Mouse (Mus musculus) induced T-regulatory cell, adult 2 months (primary cell): ENCODE results near the gene Neurog2.

ENCODE experiments used
- DNase-seq: peaks from one replicate; pipeline ENCODE4 v3.0.0-alpha.2; 2012; ENCODE audit warnings: low read depth

Gene Neurog2

GRCm38 (mm10) chr3:127646156-127646825 is 13.4 kb downstream of the Neurog2 start:
- no peak for DNase-seq

- no peak for DNase-seq
Observed at GRCm38 (mm10) chr3:127651742-127652653, 19.1 kb downstream of the Neurog2 start.

GRCm38 (mm10) chr3:127660712-127661111 is 27.8 kb downstream of the Neurog2 start:
- no peak for DNase-seq

- DNase-seq = no peak
Observed at GRCm38 (mm10) chr3:127661646-127662531, 29.0 kb downstream of the Neurog2 start.

- DNase-seq = no peak
Observed at GRCm38 (mm10) chr3:127679703-127680102, 46.8 kb downstream of the Neurog2 start.
